Mouse (Mus musculus) common myeloid progenitor, adult 5-6 weeks (primary cell): ENCODE measurements around the gene Lrig1. TPM values are rescaled to one million over a fixed set of nuclear protein-coding genes. Genes with fewer than 3 reads are reported as not detected.

Experiments
- ATAC-seq: replicated peaks from 2 replicates; pipeline ENCODE4 v1.8.0; 2016; ENCODE audit warnings: low read depth, mild to moderate bottlenecking, moderate TSS enrichment, inconsistent platforms; ENCODE audit not compliant: poor library complexity, severe bottlenecking
- total RNA-seq: library from RNA; stranded (forward); fragments of 200-1000, 187-1606 nt; gene quantifications from 2 replicates; pipeline ENCODE4 v1.2.3, GENCODE M21; 2017

Gene Lrig1
- total RNA-seq, 1 experiment from 2014 or later, result 3.8 TPM

- no peak for ATAC-seq
These were observed 72.0 kb downstream of the Lrig1 start for GRCm38 (mm10) chr6:94627714-94628595.

GRCm38 (mm10) chr6:94626807-94627206 lies 73.2 kb downstream of the Lrig1 start:
- no peak for ATAC-seq

- ATAC-seq, result no peak
These were observed 74.1 kb downstream of the Lrig1 start for GRCm38 (mm10) chr6:94625896-94626295.

- ATAC-seq, result no peak
These were observed 75.4 kb downstream of the Lrig1 start for GRCm38 (mm10) chr6:94624543-94624942.

- ATAC-seq, result peak; percentile 87
These were observed 77.0 kb downstream of the Lrig1 start for GRCm38 (mm10) chr6:94622983-94623382.

- ATAC-seq, result no peak
These were observed 79.1 kb downstream of the Lrig1 start for GRCm38 (mm10) chr6:94620801-94621301.

- no peak for ATAC-seq
These were observed 79.7 kb downstream of the Lrig1 start for GRCm38 (mm10) chr6:94620287-94620686.

- ATAC-seq, result no peak
These were observed 81.3 kb downstream of the Lrig1 start for GRCm38 (mm10) chr6:94618671-94619070.

- no peak for ATAC-seq
These were observed 84.0 kb downstream of the Lrig1 start for GRCm38 (mm10) chr6:94615936-94616335.

- no peak for ATAC-seq
These were observed 85.6 kb downstream of the Lrig1 start for GRCm38 (mm10) chr6:94614346-94614745.

- ATAC-seq, result peak; percentile 42; the same call in 1 of the 2 replicates
These were observed 86.6 kb downstream of the Lrig1 start for GRCm38 (mm10) chr6:94613235-94613895.

- peak; percentile 78 for ATAC-seq
These were observed 95.4 kb downstream of the Lrig1 start for GRCm38 (mm10) chr6:94604546-94604945.

- ATAC-seq, result 0 out of 2 replicates have a peak, but pooled peaks have one; percentile 10
These were observed 95.9 kb downstream of the Lrig1 start for GRCm38 (mm10) chr6:94604072-94604471.

GRCm38 (mm10) chr6:94601811-94602210 lies 98.1 kb downstream of the Lrig1 start:
- ATAC-seq, result no peak

- no peak for ATAC-seq
These were observed 98.9 kb downstream of the Lrig1 start for GRCm38 (mm10) chr6:94601101-94601500.

GRCm38 (mm10) chr6:94599016-94599415 lies 100.9 kb downstream of the Lrig1 start:
- no peak for ATAC-seq

- no peak for ATAC-seq
These were observed 101.5 kb downstream of the Lrig1 start for GRCm38 (mm10) chr6:94598421-94598820.

GRCm38 (mm10) chr6:94596761-94597485 lies 103.0 kb downstream of the Lrig1 start:
- ATAC-seq, result no peak

GRCm38 (mm10) chr6:94596051-94596760 lies 103.8 kb downstream of the Lrig1 start:
- no peak for ATAC-seq

GRCm38 (mm10) chr6:94595206-94595605 lies 104.8 kb downstream of the Lrig1 start:
- ATAC-seq, result no peak
